Mouse (Mus musculus) kidney, postnatal 10 days (tissue): Measurements from ENCODE around the gene Jmjd7.

Experiments
- DNase-seq: peaks from one replicate; pipeline ENCODE4 v3.0.0; 2021; ENCODE audit warnings: mixed read lengths

The Jmjd7 gene

GRCm38 (mm10) chr2:120060651-120061050, 33.4 kb downstream of the Jmjd7 start:
- DNase-seq = peak; percentile 32

GRCm38 (mm10) chr2:120062248-120062647, 35.0 kb downstream of the Jmjd7 start:
- DNase-seq = no peak

- no peak for DNase-seq
These were observed 37.4 kb downstream of the Jmjd7 start for GRCm38 (mm10) chr2:120064639-120065038.

GRCm38 (mm10) chr2:120065243-120065642, 38.0 kb downstream of the Jmjd7 start:
- no peak for DNase-seq

GRCm38 (mm10) chr2:120066224-120066623, 38.9 kb downstream of the Jmjd7 start:
- DNase-seq = peak; percentile 40

- DNase-seq = peak; percentile 55
These were observed 41.5 kb downstream of the Jmjd7 start for GRCm38 (mm10) chr2:120068555-120069465.

GRCm38 (mm10) chr2:120069466-120069990, 42.2 kb downstream of the Jmjd7 start:
- no peak for DNase-seq

GRCm38 (mm10) chr2:120074096-120074495, 46.8 kb downstream of the Jmjd7 start:
- no peak for DNase-seq

GRCm38 (mm10) chr2:120076076-120076705, 48.9 kb downstream of the Jmjd7 start:
- DNase-seq = peak; percentile 75
